Mouse (Mus musculus): ENCODE results near the gene Epn2. TPM values are rescaled to one million over a fixed set of nuclear protein-coding genes. Genes with fewer than 3 reads are reported as not detected.
"Not testable (repeated sequence)": the region's sequence is repeated elsewhere in the genome, so short reads cannot be mapped to it uniquely, and the experiment has no call there.

The Epn2 gene
- polyA plus RNA-seq, 1 experiment from 2014 or later = 24.7 TPM

GRCm38 (mm10) chr11:61585421-61585820 is 5.9 kb upstream of the Epn2 start:
- Histone ChIP-seq H3K4me3 (no peak overlapping the region), H3K36me3 (replicated peaks) (no peaks in the 10 kb centered on the region), H3K27me3 (replicated peaks; ENCODE audit: low read depth, poor library complexity, severe bottlenecking) (no peaks in the 10 kb centered on the region), H3K4me1 (peaks cover 4% of the 10 kb centered on the region), H3K9me3 (no peaks in the 10 kb centered on the region), H3K27ac (replicated peaks) (no peak overlapping the region)
- WGBS = 62% methylated on average over 4 of the region's 4 CpGs
- no peak for DNase-seq (ENCODE audit: low spot score)

- Histone ChIP-seq H3K27ac (replicated peaks) (no peak overlapping the region), H3K4me3 (no peak overlapping the region), H3K36me3 (replicated peaks) (no peaks in the 10 kb centered on the region), H3K4me1 (no peaks in the 10 kb centered on the region), H3K27me3 (replicated peaks; ENCODE audit: low read depth, poor library complexity, severe bottlenecking) (no peaks in the 10 kb centered on the region), H3K9me3 (no peaks in the 10 kb centered on the region)
- WGBS = 81% methylated on average over 4 of the region's 4 CpGs
- no peak for DNase-seq (ENCODE audit: low spot score)
Measured at GRCm38 (mm10) chr11:61584830-61585229, 5.3 kb upstream of the Epn2 start.

GRCm38 (mm10) chr11:61584096-61584495 is 4.6 kb upstream of the Epn2 start:
- H3K36me3 ChIP-seq (replicated peaks) = no peaks in the 10 kb centered on the region
- no peaks in the 10 kb centered on the region; the same call in 1 of the 2 replicates for H3K4me1 ChIP-seq
- H3K9me3 ChIP-seq = no peaks in the 10 kb centered on the region
- no peaks in the 10 kb centered on the region for H3K27me3 ChIP-seq (replicated peaks; ENCODE audit: low read depth, poor library complexity, severe bottlenecking)
- 79% methylated on average over 6 of the region's 6 CpGs for WGBS
- H3K4me3 ChIP-seq = no peak overlapping the region
- H3K27ac ChIP-seq (replicated peaks) = no peak overlapping the region
- no peak for DNase-seq (ENCODE audit: low spot score)

GRCm38 (mm10) chr11:61582808-61583207 is 3.3 kb upstream of the Epn2 start:
- not testable (repeated sequence) for H3K27ac ChIP-seq (replicated peaks); H3K27me3 ChIP-seq (replicated peaks; ENCODE audit: low read depth, poor library complexity, severe bottlenecking); DNase-seq (ENCODE audit: low spot score); H3K4me3 ChIP-seq; H3K9me3 ChIP-seq; H3K36me3 ChIP-seq (replicated peaks)
- peaks cover 11% of the 10 kb centered on the region for H3K4me1 ChIP-seq
- WGBS = 85% methylated on average over 4 of the region's 5 CpGs

- 87% methylated on average over 7 of the region's 7 CpGs for WGBS
- DNase-seq (ENCODE audit: low spot score) = no peak
- Histone ChIP-seq H3K4me3 (peak overlapping the region; percentile 95), H3K27ac (replicated peaks) (peak overlapping the region; percentile 93; the same call in 1 of the 2 replicates), H3K36me3 (replicated peaks) (peaks cover 8% of the 10 kb centered on the region), H3K4me1 (peaks cover 21% of the 10 kb centered on the region), H3K9me3 (no peaks in the 10 kb centered on the region), H3K27me3 (replicated peaks; ENCODE audit: low read depth, poor library complexity, severe bottlenecking) (no peaks in the 10 kb centered on the region)
Measured at GRCm38 (mm10) chr11:61579878-61580381, 443 bp upstream of the Epn2 start.

- H3K36me3 ChIP-seq (replicated peaks) = peaks cover 12% of the 10 kb centered on the region
Measured at GRCm38 (mm10) chr11:61578541-61578982, 925 bp downstream of the Epn2 start.

GRCm38 (mm10) chr11:61577991-61578390 is 1.5 kb downstream of the Epn2 start:
- no peaks in the 10 kb centered on the region for H3K9me3 ChIP-seq
- peaks cover 21% of the 10 kb centered on the region for H3K4me1 ChIP-seq
- no peak overlapping the region for H3K27ac ChIP-seq (replicated peaks)
- no peaks in the 10 kb centered on the region for H3K27me3 ChIP-seq (replicated peaks; ENCODE audit: low read depth, poor library complexity, severe bottlenecking)
- peaks cover 12% of the 10 kb centered on the region for H3K36me3 ChIP-seq (replicated peaks)
- no peak for DNase-seq (ENCODE audit: low spot score)
- H3K4me3 ChIP-seq = peak overlapping the region; percentile 95
- WGBS = 6% methylated on average over 5 of the region's 5 CpGs

More at GRCm38 (mm10) chr11:61578541-61578982, 925 bp downstream of the Epn2 start:
- DNase-seq (ENCODE audit: low spot score) = peak; percentile 47
- Histone ChIP-seq H3K27ac (replicated peaks) (peak overlapping the region; percentile 93), H3K27me3 (replicated peaks; ENCODE audit: low read depth, poor library complexity, severe bottlenecking) (no peaks in the 10 kb centered on the region), H3K4me1 (peaks cover 21% of the 10 kb centered on the region), H3K4me3 (peak overlapping the region; percentile 95), H3K9me3 (no peaks in the 10 kb centered on the region)
- 1% methylated on average over 17 of the region's 17 CpGs for whole genome bisulfite sequencing

GRCm38 (mm10) chr11:61577349-61577748 is 2.1 kb downstream of the Epn2 start:
- H3K27ac ChIP-seq (replicated peaks) = no peak overlapping the region
- peaks cover 21% of the 10 kb centered on the region for H3K4me1 ChIP-seq
- no peaks in the 10 kb centered on the region for H3K9me3 ChIP-seq
- no peaks in the 10 kb centered on the region for H3K27me3 ChIP-seq (replicated peaks; ENCODE audit: low read depth, poor library complexity, severe bottlenecking)
- H3K4me3 ChIP-seq = peak overlapping the region; percentile 95
- H3K36me3 ChIP-seq (replicated peaks) = peaks cover 13% of the 10 kb centered on the region
- DNase-seq (ENCODE audit: low spot score) = no peak

- Histone ChIP-seq H3K36me3 (replicated peaks) (peaks cover 21% of the 10 kb centered on the region), H3K4me1 (peaks cover 14% of the 10 kb centered on the region), H3K9me3 (no peaks in the 10 kb centered on the region), H3K27ac (replicated peaks) (no peak overlapping the region), H3K4me3 (no peak overlapping the region), H3K27me3 (replicated peaks; ENCODE audit: low read depth, poor library complexity, severe bottlenecking) (no peaks in the 10 kb centered on the region)
- no peak for DNase-seq (ENCODE audit: low spot score)
- 87% methylated on average over 4 of the region's 4 CpGs for WGBS
Measured at GRCm38 (mm10) chr11:61573266-61573665, 6.2 kb downstream of the Epn2 start.

GRCm38 (mm10) chr11:61571225-61571624 is 8.3 kb downstream of the Epn2 start:
- Histone ChIP-seq H3K4me1 (no peaks in the 10 kb centered on the region), H3K4me3 (no peak overlapping the region), H3K27ac (replicated peaks) (no peak overlapping the region), H3K36me3 (replicated peaks) (peaks cover 16% of the 10 kb centered on the region), H3K9me3 (no peaks in the 10 kb centered on the region), H3K27me3 (replicated peaks; ENCODE audit: low read depth, poor library complexity, severe bottlenecking) (no peaks in the 10 kb centered on the region)
- 93% methylated on average over 3 of the region's 3 CpGs for WGBS
- no peak for DNase-seq (ENCODE audit: low spot score)

GRCm38 (mm10) chr11:61569671-61570070 is 9.8 kb downstream of the Epn2 start:
- no peak for DNase-seq (ENCODE audit: low spot score)
- Histone ChIP-seq H3K36me3 (replicated peaks) (peaks cover 13% of the 10 kb centered on the region), H3K27ac (replicated peaks) (no peak overlapping the region), H3K4me1 (no peaks in the 10 kb centered on the region), H3K9me3 (no peaks in the 10 kb centered on the region), H3K27me3 (replicated peaks; ENCODE audit: low read depth, poor library complexity, severe bottlenecking) (no peaks in the 10 kb centered on the region), H3K4me3 (no peak overlapping the region)
- 96% methylated on average over 1 of the region's 1 CpGs for WGBS

GRCm38 (mm10) chr11:61564566-61564965 is 14.9 kb downstream of the Epn2 start:
- H3K4me1 ChIP-seq = peaks cover 7% of the 10 kb centered on the region; the same call in 1 of the 2 replicates
- H3K4me3 ChIP-seq = no peak overlapping the region
- no peak for DNase-seq (ENCODE audit: low spot score)
- H3K9me3 ChIP-seq = no peaks in the 10 kb centered on the region
- H3K27me3 ChIP-seq (replicated peaks; ENCODE audit: low read depth, poor library complexity, severe bottlenecking) = no peaks in the 10 kb centered on the region
- H3K27ac ChIP-seq (replicated peaks) = no peak overlapping the region
- WGBS = 96% methylated on average over 2 of the region's 2 CpGs
- no peaks in the 10 kb centered on the region for H3K36me3 ChIP-seq (replicated peaks)

GRCm38 (mm10) chr11:61563939-61564338 is 15.5 kb downstream of the Epn2 start:
- DNase-seq (ENCODE audit: low spot score) = no peak
- WGBS = 84% methylated on average over 4 of the region's 4 CpGs
- Histone ChIP-seq H3K27ac (replicated peaks) (no peak overlapping the region), H3K9me3 (no peaks in the 10 kb centered on the region), H3K27me3 (replicated peaks; ENCODE audit: low read depth, poor library complexity, severe bottlenecking) (no peaks in the 10 kb centered on the region), H3K4me1 (peaks cover 7% of the 10 kb centered on the region; the same call in 1 of the 2 replicates), H3K36me3 (replicated peaks) (no peaks in the 10 kb centered on the region), H3K4me3 (no peak overlapping the region)
